Mouse (Mus musculus) central nervous system, embryonic 11.5 days (tissue): ENCODE results near the gene Aipl1. TPM values are rescaled to one million over a fixed set of nuclear protein-coding genes. Genes with fewer than 3 reads are reported as not detected.

Experiments used
- polyA plus RNA-seq: library from polyadenylated mRNA; depleted of rRNA; stranded (reverse); fragments of >200 nt; gene quantifications from 2 replicates; pipeline ENCODE4 v1.2.3, GENCODE M21; 2012; rRNA removed

Gene Aipl1
- 0.51 and 0.71 TPM in 2 replicates for polyA plus RNA-seq

GRCm38 (mm10) chr11:72037409-72037808 is at the start of gene Aipl1:
Gene Aipl1 (minus strand): TSS chr11:72037509.

GRCm38 (mm10) chr11:72041768-72042607 is 4.7 kb upstream of the Aipl1 start, which contains the start of gene Pimreg:
Gene Pimreg (plus strand): TSS chr11:72042032.

Other genes starting within 250 kb of the Aipl1 start
- 86.4 and 89.4 TPM in 2 replicates for gene Pimreg, start 4.5 kb upstream of the Aipl1 start, polyA plus RNA-seq
- gene Pitpnm3, start 98.3 kb upstream of the Aipl1 start, polyA plus RNA-seq: 1.2 and 2.1 TPM in 2 replicates
- 3.6 and 7.3 TPM in 2 replicates for gene Gm43951, start 169.3 kb upstream of the Aipl1 start, polyA plus RNA-seq
- gene 4933427D14Rik, start 169.9 kb upstream of the Aipl1 start, polyA plus RNA-seq: 24.9 and 27.5 TPM in 2 replicates
- 114 and 155 TPM in 2 replicates for gene Txndc17, start 170.0 kb upstream of the Aipl1 start, polyA plus RNA-seq
- gene Med31, start 178.1 kb upstream of the Aipl1 start, polyA plus RNA-seq: 27.0 and 39.1 TPM in 2 replicates
- 0.37 and 0.44 TPM in 2 replicates for gene Slc13a5, start 229.7 kb upstream of the Aipl1 start, polyA plus RNA-seq